In the genomic region with DNA sequence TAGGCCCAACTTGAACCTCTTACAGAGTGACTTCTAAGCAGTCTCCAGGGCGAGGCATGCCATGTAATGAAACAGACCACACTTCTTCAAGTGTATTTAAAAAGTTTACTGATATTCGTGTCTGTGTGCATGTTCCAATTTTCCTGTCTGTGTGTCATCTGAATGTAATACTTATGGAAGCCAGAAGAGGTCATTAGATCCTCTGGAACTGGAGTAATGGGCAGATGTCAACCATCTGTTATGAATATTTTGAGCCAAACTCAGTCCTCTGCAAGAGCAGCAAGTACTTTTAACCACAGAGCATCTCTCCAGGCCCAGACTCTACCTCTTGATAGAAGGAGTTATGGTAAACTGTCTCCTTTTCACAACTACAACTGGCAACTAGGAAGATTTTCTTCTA, we compare ENCODE assay signal across 18 mouse cellular contexts.
A peak's percentile ranks its signal among the peaks of the same experiment; 100 is the strongest.
DNase-seq lines count a peak whose midpoint lies in the region; TF ChIP-seq lines count a peak whose summit lies in the region.
"Had no signal": no experiment of that assay in that cellular context is flagged by ENCODE, and none has a peak within 500 bp of the region (broad histone marks: within the 10 kb centered on the region; RNA-seq: fewer than 3 reads in every experiment).

No protein-coding gene starts in this region.

- no peaks in the 10 kb centered on the region for H3K9me3 ChIP-seq in CH12.LX (replicated peaks; ENCODE audit: low read length)
- H3K9me3 ChIP-seq: forebrain, embryonic 13.5 days; intestine, embryonic 15.5 days had no signal

- in situ Hi-C loops in CH12.LX (cut with MboI; ENCODE audit: low pct_ligation_motif_present, low pct_unique_long_range_greater_than_20kb, low sequenced_read_pairs): no loop called here

- H3K4me1 ChIP-seq in CH12.LX (ENCODE audit: control insufficient read depth in 1 of 2, insufficient read depth in 2 of 2): peaks cover 0 to 7% of the 10 kb centered on the region in 2 experiments; a peak in 2 of 4 replicates
- no peaks in the 10 kb centered on the region for H3K4me1 ChIP-seq in lung, adult 2 months (ENCODE audit: control insufficient read depth, insufficient read depth, low read length)
- H3K4me1 ChIP-seq: forebrain, embryonic 13.5 days; intestine, embryonic 15.5 days had no signal

- dilution Hi-C loops in CH12.LX (cut with MboI; ENCODE audit: extremely low pct_ligation_motif_present, extremely low pct_unique_long_range_greater_than_20kb, low sequenced_read_pairs): no loop called here

- H3K27me3 ChIP-seq in CH12.LX (replicated peaks): no peaks in the 10 kb centered on the region
- H3K27me3 ChIP-seq: forebrain, embryonic 13.5 days; intestine, embryonic 15.5 days had no signal

- H3K79me2 ChIP-seq in CH12.LX (replicated peaks; ENCODE audit: control insufficient read depth, extremely low read depth, insufficient read depth, poor library complexity, severe bottlenecking): no peaks in the 10 kb centered on the region

- DNase-seq in embryo, embryonic 10.5 days (ENCODE audit: low spot score): peak; percentile 1
- no peak for DNase-seq in embryo, embryonic 9.5 days (ENCODE audit: extremely low spot score)
- peak; percentile 11 to 48 for DNase-seq in layer of hippocampus, adult 18-20 months (ENCODE audit: low spot score in 2 of 2)
- no peak for DNase-seq in layer of hippocampus, postnatal 10 days (ENCODE audit: low spot score in 2 of 2)
- no peak for DNase-seq in CH12.LX (ENCODE audit: extremely low read depth)
- DNase-seq in layer of hippocampus, adult 9-10 months (ENCODE audit: low spot score): peak; percentile 11
- DNase-seq in natural killer cell, adult 2 months (ENCODE audit: low spot score in 2 of 2): no peak
- no peak for DNase-seq in lung, adult 2 months
- DNase-seq: adrenal gland, adult 8-10 months; B cell, adult 2 months; cerebellum, adult 9-11 months; heart, adult 2 months; kidney, postnatal 25 days; liver had no signal

- H3K4me2 ChIP-seq in CH12.LX (ENCODE audit: insufficient read depth, low read depth, poor library complexity, severe bottlenecking): no peak overlapping the region
- H3K4me2 ChIP-seq: forebrain, embryonic 13.5 days; intestine, embryonic 15.5 days had no signal

- WGBS in lung, adult 2 months: 30% methylated on average over 2 of the region's 2 CpGs

- no peak overlapping the region for H3K9ac ChIP-seq in CH12.LX (ENCODE audit: insufficient read depth, low read depth)
- H3K9ac ChIP-seq: forebrain, embryonic 13.5 days; intestine, embryonic 15.5 days had no signal

- no peaks in the 10 kb centered on the region for H3K36me3 ChIP-seq in CH12.LX (replicated peaks in 1 of 2; ENCODE audit: control insufficient read depth in 1 of 2, insufficient read depth in 1 of 2, low read length in 1 of 2)
- H3K36me3 ChIP-seq: intestine, embryonic 15.5 days had no signal

- TF ChIP-seq EP300 in CH12.LX (IDR thresholded peaks at IDR 0.05; ENCODE audit: low read length): no peak

- H3K27ac ChIP-seq in CH12.LX (ENCODE audit: insufficient read depth, low read depth): no peak overlapping the region
- H3K27ac ChIP-seq: forebrain, embryonic 13.5 days; heart, adult 2 months; intestine, embryonic 15.5 days; stomach, postnatal 0 days had no signal

- H3K4me3 ChIP-seq in CH12.LX (replicated peaks in 1 of 3; ENCODE audit: low read depth in 2 of 3, low read length in 2 of 3, poor library complexity in 1 of 3): no peak overlapping the region
- H3K4me3 ChIP-seq in lung, adult 2 months (replicated peaks; ENCODE audit: extremely low read depth, low read depth, low read length): no peak overlapping the region
- H3K4me3 ChIP-seq: forebrain, embryonic 13.5 days; heart, adult 2 months; intestine, embryonic 15.5 days; myocyte had no signal

- TF ChIP-seq CTCF in CH12.LX (conservative IDR thresholded peaks at IDR 0.05 in 1 of 2, IDR thresholded peaks at IDR 0.05 in 1 of 2; ENCODE audit: low read depth in 2 of 2, low read length in 2 of 2): 0 out of 4 replicates have a peak, but pooled peaks of 1 of the 2 experiments have one; percentile 10
- no peak for TF ChIP-seq CTCF in lung, adult 2 months (IDR thresholded peaks at IDR 0.05; ENCODE audit: insufficient read depth, low read length)

- no peak for TF ChIP-seq POLR2A in CH12.LX (IDR thresholded peaks at IDR 0.05; ENCODE audit: low read depth, low read length)
- no peak for TF ChIP-seq POLR2A in lung, adult 2 months (IDR thresholded peaks at IDR 0.05; ENCODE audit: borderline replicate concordance, extremely low read depth, low read depth, low read length)

- TF ChIP-seq RAD21 in CH12.LX (IDR thresholded peaks at IDR 0.05; ENCODE audit: low read depth, low read length): peak; percentile 34

TF ChIP-seq in CH12.LX, 34 proteins besides CTCF, POLR2A, EP300 and RAD21:
- TF ChIP-seq TBP (conservative IDR thresholded peaks at IDR 0.05; ENCODE audit: low read depth, low read length) (no peak), PAX5 (IDR thresholded peaks at IDR 0.05; ENCODE audit: low read length) (no peak), SMC3 (IDR thresholded peaks at IDR 0.05; ENCODE audit: low read depth, low read length) (no peak), JUND (conservative IDR thresholded peaks at IDR 0.05; ENCODE audit: low read depth, low read length) (no peak), JUN (IDR thresholded peaks at IDR 0.05; ENCODE audit: insufficient read depth, low read depth, low read length) (no peak), USF2 (conservative IDR thresholded peaks at IDR 0.05; ENCODE audit: low read depth, low read length) (no peak), POLR2AphosphoS2 (IDR thresholded peaks at IDR 0.05; ENCODE audit: low read depth, low read length) (no peak), NELFE (IDR thresholded peaks at IDR 0.05; ENCODE audit: low read depth, low read length) (no peak)

Comparison
In these comparisons a context has a peak if more than half of its experiments do, and no peak if none do; other contexts are left out.
1. DNase-seq: peak in embryo, embryonic 10.5 days (single experiment), layer of hippocampus, adult 18-20 months (2 of 2) and layer of hippocampus, adult 9-10 months (single experiment); none in embryo, embryonic 9.5 days (single experiment), layer of hippocampus, postnatal 10 days (0 of 2), CH12.LX (single experiment), natural killer cell, adult 2 months (0 of 2) and lung, adult 2 months (single experiment).